Mouse (Mus musculus) left cerebral cortex, adult 9 months (tissue): Measurements from ENCODE around the gene Ext2.

Experiments
- DNase-seq, 2 experiments: peaks; one replicate each; pipeline ENCODE4 v3.0.0; 2022; ENCODE audit warnings: low spot score in 2 of 2

Gene Ext2

GRCm38 (mm10) chr2:93806487-93807201 is 15.7 kb downstream of the Ext2 start:
- no peak for DNase-seq

DNA sequence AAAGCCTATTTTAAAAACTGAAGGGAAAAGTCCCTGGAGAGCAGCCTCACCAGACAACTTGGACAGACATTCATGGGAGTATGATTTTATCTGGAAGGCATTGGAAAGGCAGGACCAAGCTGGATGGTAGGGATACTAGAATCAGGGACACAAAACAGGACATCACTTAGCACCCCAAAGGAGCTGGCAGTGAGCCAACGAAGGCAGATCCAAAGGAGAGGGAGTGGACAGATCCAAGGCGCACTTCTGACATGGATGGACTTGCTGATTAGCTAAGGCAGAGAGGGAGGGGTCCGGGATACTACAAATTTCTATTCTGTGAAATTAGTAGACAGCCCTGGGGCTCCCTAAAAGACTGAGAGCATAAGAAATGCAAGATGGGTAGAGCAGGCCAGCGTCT is 16.8 kb downstream of the Ext2 start:
- DNase-seq: no peak

DNA sequence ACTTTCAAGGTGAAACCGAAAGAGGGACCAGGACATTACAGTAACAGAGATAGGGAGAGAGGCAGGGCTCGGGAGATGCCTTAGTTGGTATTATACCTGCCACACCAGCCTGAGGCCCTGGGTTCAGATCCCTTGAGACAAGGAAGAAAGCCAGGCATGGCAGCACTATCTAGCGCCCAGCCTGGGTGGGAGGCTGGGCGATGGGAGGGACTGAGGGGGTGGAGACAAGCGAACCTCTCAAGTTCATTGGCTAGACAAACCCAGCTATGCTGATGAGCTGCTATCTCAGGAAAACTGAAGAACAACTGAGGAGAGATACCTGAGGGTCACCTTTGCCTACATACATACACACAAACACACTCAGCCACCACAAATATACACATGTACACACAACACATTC is 17.3 kb downstream of the Ext2 start:
- no peak for DNase-seq

- no peak for DNase-seq
These were observed 19.4 kb downstream of the Ext2 start for GRCm38 (mm10) chr2:93802947-93803346.

GRCm38 (mm10) chr2:93801097-93801496 is 21.3 kb downstream of the Ext2 start:
- no peak for DNase-seq

GRCm38 (mm10) chr2:93797162-93797795 is 25.1 kb downstream of the Ext2 start:
- no peak for DNase-seq

- DNase-seq: no peak
These were observed 28.0 kb downstream of the Ext2 start for GRCm38 (mm10) chr2:93794375-93794774.

DNA sequence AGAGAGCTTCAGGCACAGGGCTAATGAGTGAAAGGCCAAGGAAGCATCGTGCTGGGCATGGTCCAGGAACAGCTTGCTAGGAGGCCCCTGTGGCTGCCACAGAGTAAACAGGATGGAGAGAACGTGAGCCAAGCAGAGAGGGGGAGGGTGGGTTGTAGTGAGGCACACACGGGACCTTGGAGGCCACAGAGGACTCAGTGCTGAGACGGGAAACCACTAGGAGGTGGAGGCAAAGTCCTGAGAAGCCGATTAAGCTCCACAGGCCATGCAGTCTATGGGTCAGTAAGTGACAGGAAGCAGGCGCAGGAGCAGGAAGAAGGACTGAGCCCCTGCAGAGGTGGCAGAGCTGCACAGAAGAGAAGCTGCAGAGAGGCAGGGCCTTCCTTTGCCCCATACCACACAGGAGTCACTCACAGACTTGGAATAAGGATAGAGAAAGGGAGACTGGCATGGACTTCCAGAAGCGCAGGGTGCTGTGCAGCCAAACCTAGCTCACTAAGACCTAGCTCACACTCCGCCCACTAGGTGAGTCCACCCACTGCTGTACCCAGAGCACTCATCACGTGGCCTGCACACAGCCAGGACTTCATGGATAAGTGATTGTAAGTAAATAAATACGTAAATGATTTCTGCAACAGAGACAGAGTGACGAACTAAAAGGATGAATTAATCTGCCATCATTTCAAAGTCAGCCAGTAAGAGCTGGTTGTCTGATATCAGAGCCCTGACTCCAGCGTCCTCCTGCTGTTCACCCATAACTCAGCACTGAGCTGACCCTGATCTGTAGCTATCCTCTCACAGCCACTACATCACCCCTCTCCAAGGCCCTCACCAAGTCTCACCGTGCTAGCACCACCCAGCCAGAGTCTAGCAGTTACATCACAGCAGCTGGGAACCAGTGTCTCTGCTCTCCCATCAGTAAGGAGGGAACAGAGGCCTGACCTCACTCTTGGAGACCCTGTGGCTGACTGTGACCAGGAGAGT is 30.6 kb downstream of the Ext2 start:
- peak in 1 of 2 experiments; percentile 41 for DNase-seq

DNA sequence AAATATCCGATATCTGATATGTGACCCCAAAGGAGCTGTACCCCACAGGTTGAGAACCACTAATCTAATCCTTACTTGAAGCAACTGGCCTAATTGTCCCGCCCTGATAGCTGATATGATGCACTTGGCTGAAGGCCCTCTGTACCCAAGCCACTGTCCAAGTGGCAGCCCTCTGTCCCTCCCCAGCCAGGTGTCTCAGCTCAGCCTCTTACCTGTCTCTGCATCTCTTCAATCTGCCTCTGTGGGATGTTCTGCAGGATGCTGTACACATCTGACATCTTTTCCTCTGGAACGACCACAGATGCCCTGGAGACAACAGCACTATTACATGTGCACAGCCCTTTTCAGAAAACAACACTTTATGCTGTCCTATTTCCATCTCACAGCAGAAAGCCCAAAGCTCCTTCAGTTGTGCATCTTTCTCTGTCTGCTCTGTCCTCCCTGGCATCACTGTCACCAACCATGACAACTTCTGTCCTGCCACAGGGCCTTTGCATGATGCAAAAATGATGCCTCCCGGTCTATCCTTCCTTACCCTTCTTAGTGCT is 31.5 kb downstream of the Ext2 start:
- DNase-seq: no peak

DNA sequence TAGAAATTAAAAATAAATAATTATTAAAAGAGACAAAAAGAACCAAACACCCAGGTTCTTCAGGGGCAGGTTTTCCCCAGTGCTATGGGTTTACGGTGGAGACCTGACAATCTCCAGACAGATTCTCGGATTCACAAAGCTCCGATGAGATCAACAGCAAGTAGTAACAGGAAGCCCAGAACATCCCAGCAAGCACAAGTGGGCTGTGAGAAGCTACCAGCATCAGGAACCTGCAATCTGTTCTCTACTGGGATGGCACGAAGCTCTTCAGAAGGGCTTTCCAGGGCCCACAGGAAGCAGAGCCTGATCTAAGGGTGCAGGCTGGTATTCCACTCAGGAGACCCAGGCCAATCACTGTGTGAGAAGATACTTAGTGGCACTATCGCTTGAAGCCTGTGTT is 33.8 kb downstream of the Ext2 start:
- no peak for DNase-seq

DNA sequence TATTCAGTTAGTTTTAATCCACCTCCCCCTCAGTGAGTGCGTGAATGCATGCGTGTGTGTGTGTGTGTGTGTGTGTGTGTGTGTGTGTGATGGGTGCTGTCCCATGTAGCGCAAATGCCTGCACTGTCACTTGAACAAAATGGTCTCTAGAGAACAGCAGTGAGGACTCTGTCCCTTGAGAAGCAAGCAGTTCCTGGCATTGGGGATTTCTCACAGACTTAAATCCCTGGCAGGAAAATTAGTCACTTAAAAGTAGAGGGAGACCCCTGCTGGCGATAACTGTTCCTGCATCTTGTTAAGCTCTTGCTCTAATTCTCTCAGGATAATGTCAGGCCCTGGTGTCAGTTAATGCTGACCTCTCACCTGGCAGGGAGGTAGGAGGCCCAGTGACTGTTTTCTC is 36.2 kb downstream of the Ext2 start:
- peak; percentile 50 to 87 for DNase-seq

GRCm38 (mm10) chr2:93785432-93785798 is 37.0 kb downstream of the Ext2 start:
- DNase-seq: no peak

GRCm38 (mm10) chr2:93784721-93785431 is 37.5 kb downstream of the Ext2 start:
- peak in 1 of 2 experiments; percentile 39 for DNase-seq

DNA sequence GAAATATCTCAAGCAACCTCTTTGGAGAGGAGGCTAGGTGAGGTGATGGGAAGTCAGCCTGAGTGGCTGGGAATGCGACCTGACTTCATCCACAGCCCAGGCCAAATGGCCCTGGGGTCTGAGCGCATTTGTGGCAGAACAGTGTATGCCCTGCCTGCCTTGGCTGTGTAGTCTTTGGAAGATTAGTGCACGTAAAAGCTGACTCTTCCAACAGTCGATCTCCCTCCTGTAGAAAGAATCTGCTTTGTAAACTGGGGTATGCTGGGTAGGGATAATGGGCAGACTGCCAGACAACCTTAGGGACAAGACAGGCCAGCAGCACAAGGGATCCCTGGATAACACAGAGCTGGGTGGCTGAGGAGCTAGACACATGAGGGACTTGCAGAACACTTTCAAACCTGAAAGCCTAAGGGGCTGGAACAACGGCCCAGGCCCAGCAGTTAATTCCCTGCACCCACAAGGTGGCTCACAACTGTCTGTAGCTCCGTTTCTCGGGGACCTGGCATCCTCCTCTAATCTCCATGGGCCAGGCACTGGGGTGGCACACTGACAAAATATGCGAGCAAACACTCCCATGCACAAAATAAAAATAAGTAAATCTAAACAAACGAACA is 38.3 kb downstream of the Ext2 start:
- DNase-seq: no peak

DNA sequence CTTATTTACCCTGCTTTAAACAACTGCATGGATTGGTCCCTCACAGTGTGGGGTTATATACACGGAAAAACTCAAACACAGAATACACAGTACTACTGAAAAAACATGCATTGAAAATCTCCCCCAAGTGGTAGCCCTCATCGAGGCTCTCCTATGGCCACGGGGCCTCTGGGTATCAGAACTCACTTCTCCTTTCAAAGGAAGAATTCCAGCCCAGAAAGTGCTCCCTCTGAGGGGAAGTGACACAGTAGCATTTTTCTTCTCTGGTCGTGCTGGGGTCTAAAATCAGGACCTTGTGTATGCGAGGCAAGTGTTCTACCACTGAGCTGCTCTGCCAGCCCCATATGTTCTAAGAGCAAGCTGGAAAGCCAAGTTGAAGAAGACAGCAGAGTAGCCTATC is 39.7 kb downstream of the Ext2 start:
- DNase-seq: no peak

DNA sequence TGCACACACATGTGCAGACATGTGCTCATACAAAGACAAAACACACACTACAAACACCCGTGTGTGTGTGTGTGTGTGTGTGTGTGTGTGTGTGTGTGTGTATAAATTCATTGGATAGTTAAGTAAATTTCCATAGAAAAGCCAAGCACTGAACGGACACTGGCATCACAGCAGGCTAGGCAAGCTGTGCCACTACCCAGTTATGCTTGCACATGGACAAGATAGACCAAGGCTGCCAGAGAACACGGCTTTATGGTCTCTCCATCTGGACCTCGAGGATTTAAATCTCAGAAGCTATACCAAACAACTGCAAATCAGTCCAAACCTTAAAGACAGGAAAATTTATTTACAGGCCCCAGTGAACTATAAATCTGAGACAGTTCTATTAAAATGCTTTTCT is 40.2 kb downstream of the Ext2 start:
- DNase-seq: no peak

DNA sequence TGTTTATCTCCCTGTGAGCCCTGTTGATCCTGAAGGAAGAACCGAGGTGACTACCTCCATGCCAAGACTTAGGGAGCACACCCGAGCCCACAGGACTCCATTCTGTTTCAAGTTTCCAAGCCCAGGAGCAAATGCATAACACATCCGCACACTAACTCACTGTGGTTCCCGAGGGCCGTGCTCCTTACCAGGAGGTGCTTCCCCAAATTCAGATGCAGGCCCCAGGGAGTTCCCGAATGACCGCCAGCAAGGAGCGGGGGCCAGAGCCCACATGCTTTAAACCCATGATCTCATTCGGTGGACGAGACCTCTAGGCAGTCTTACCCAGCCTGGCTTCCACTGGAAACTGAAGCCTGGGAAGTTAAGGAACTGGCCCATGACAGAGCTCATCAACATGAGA is 41.8 kb downstream of the Ext2 start:
- DNase-seq: no peak

DNA sequence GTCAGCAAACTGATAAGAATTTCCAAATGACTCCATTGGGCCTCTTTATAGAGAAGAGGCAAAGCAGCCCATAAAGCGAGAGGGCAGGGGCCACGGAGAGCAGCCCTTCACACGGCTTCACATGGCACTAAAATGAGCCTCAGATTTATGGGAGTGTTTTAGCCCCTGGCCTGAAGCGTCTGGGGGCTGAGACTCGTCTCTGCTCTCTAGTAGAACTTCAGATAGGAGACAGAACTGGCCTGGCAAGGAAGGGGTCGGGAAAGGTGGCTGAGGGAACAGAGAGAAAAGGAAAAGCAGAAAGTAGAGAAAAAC is 42.5 kb downstream of the Ext2 start:
- no peak for DNase-seq

GRCm38 (mm10) chr2:93779081-93779896 is 43.1 kb downstream of the Ext2 start:
- no peak for DNase-seq

DNA sequence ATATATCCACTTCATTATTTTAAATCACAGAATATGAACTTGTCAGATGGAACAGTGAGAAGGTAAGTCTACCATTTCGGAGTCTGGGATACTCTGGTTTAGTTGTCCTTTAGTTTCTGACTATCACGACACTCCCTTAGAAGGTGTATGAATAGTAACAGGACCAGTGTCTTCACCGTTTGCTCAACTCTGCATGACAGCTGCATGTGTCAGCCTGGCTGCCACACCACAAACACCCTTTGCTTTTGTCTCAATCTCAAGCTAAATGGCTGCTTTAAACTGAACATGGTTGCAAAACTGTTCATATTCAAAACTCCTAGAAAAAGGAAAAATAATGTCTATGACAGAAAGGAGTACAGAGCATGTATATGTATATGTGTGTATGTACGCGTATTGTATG is 43.8 kb downstream of the Ext2 start:
- DNase-seq: no peak

DNA sequence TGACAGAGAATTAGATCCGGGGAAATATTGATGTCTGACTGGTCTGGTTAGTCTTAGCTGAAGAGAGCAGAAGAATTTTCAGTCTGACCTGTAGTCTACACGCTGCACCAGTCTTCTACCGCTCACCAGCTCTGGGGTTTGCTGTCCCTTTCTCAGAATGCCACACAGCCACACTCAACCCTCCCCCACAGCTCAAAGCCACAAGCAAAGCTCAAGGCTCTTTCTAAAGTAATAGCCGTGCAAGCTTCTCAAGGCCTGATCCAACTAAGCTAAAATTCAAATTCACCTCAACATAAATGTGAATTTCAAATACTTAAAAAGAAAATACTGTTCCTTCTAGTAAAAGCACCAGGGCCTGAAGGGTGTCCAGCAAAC is 45.3 kb downstream of the Ext2 start:
- DNase-seq: no peak
